Mouse (Mus musculus) thymus, postnatal 14 days (tissue): ENCODE data around the gene Slc27a5.
A peak's percentile ranks its signal among the peaks of the same experiment; 100 is the strongest.

Experiments
- DNase-seq: peaks from one replicate; pipeline ENCODE4 v3.0.0; 2021

The Slc27a5 gene

DNA sequence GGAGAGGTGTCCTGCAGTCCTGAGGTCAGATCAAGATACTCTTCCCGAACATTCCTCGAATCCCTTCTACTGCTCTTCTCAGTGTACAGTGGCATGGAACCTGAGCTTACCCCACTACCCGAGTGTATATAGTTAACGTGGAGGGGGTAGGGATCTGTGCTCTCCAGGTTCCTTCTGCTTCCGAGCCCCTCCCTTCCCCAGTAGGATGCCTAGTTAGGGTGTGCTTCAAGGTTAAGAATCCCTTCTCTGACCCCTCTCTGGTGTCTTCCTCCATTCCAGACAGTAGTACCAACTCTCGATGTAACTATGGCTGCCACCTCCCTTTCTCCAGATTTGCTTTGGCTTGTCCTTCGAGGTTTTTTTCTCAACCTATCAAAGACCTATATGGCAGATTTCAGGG lies 17.7 kb downstream of the Slc27a5 start:
- no peak for DNase-seq

DNA sequence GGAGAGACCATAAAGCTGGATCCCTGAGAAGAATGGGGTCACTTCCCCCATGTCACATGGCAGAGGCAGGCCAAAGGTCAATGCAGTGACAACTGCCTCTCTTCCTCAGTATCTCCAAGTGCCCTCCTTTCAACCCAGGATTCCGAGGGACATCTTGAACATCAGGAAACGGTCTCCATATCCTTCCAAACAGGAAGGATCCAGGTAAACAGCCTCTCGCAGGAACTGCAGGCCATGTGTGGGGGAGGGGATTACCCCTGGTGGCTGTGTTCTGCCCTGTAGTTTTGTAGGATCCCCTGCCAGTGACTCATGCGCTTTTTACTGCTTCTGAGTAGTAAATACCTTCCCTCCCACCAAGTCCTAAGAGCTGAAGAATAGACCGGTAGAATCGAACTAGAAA lies 18.2 kb downstream of the Slc27a5 start:
- DNase-seq = no peak

DNA sequence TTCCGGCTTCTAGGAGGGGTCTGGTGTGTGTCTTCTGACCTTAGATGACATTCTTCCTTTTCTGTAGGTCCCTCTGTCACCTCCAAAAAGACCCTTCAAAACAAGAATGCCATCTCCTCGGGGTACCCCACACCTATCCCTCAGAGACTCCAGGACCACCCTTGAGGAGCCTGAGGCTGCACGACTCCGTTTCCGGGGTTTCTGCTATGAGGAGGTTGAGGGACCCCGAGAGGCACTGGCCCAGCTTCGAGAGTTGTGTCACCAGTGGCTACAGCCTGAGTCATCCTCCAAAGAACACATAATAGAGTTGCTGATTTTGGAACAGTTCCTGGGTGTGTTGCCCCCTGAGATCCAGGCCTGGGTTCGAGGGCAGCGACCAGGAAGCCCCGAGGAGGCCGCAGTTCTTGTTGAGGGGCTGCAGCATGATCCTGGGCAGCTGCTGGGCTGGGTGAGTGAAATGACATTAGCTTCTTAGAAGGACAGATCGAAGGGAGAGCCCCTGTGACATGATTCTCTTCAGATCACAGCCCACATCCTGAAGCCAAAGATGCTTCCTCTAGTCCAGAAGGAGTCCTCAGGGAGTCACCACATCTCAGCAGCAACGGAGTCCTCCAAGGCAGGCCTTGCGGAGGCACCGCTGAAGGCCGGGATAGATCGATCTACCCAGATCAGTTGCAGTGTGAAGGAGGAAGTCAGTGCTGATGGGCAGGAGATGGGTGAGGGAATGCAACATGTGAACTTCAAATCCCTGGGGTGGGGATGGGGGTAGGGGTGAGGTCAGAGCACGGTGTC lies 18.9 kb downstream of the Slc27a5 start:
- peak; percentile 34 for DNase-seq

DNA sequence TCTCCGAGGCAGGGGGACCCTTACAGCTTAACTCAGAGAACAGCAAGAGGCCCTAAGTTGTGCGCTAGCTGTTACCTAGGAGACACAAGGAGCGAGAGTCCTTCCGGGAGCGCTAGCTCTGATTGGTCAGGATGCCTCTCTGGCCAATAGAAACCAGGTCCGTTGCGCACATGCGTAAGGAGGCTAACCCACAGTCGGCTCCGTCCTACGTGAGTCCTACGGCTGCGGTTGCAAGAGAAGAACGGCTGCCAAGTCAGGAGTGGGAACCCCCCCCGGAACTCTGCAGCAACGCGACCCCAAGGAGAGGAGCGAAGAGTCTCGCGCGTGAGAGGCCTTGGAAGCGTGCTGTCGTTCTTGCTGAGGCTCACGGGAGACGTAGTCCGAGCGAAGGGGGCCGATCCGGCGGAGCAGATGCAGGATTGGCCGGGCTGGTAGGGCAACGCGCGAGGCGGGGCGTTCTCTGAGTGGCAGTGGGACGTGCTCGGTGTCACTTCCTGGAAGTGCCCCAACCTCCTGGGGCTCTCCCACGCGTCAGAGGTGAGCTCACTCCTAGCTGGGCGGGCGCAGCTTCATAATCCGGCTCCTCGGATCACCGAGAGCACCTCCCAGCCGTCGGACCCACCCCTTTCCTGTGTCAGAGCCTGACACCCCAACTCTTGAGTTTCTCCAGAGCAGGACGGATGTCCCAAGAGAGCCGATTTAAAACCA lies 20.2 kb downstream of the Slc27a5 start, which contains the start of gene Zfp446:
Gene Zfp446 (plus strand): TSS at position 167 of the 708 bp plus-strand sequence.
- DNase-seq = peak; percentile 98

DNA sequence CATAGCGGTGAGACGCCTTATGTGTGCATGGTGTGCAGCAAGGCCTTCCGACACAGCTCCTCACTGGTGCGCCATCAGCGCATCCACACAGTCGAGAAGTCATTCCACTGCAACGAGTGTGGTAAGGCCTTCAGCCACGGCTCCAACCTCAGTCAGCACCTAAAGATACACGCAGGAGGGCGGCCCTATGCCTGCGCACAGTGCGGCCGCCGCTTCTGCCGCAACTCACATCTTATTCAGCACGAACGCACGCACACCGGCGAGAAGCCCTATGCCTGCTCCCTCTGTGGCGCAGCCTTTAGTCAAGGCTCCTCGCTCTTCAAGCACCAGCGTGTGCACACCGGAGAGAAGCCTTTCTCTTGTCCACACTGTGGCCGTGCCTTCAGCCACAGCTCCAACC lies 27.1 kb downstream of the Slc27a5 start:
- no peak for DNase-seq

DNA sequence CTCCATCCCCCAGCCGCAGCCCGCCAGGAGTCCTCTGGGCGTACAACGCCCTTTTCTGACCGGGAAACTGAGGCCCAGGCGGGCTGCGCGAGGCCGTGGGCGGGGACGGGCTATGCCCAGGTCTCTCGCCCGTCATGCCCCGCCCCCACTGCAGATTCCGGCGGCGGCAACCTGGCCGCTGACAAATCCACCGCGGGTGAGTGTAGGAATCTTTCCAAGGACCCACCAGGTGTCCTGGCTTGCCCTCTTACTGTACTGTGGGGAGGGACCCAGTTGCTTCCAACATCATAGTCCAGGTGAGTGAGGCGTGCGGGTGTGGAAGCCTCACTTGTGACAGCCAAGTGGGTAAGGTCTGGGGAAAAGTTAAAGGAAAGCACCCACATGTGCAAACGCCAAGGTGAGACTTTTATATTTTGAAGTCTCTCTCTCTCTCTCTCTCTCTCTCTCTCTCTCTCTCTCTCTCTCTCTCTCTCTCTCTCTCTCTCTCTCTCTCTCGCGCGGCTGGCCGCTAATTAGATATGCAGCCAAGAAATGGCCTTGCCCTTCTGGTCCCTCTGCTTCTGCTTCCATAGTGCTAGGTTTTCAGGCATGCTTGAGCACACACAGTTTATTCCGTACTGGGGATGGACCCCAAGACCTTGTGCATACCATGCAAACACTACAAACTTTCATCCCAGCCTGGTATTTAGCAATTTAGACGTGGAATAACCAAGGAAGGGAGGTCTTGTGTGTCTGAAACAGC lies 31.7 kb downstream of the Slc27a5 start:
- DNase-seq = peak; percentile 79

DNA sequence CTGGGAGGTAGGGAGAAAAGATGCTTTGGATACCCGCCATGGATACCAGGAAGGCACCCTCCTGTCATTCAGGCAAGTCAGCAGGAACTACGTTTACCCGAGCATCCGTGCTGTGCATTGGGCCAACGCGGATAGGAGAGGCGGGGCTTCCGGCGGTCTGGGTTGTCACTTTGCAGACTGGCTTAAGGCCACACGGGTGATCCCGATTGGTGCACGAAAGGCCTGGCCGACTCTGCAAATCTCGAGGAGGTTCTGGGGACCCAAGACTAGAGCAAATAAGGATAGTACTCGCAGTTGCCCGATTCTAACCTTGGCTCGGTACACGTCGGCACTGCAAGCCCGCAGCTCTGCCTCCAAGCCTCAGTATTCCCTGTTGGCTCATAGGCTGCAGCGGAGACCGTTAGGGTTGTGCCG lies 32.3 kb downstream of the Slc27a5 start, which contains the start of gene Zfp324:
Gene Zfp324 (plus strand): TSS at position 161 of the 414 bp plus-strand sequence.
- DNase-seq = peak; percentile 91

DNA sequence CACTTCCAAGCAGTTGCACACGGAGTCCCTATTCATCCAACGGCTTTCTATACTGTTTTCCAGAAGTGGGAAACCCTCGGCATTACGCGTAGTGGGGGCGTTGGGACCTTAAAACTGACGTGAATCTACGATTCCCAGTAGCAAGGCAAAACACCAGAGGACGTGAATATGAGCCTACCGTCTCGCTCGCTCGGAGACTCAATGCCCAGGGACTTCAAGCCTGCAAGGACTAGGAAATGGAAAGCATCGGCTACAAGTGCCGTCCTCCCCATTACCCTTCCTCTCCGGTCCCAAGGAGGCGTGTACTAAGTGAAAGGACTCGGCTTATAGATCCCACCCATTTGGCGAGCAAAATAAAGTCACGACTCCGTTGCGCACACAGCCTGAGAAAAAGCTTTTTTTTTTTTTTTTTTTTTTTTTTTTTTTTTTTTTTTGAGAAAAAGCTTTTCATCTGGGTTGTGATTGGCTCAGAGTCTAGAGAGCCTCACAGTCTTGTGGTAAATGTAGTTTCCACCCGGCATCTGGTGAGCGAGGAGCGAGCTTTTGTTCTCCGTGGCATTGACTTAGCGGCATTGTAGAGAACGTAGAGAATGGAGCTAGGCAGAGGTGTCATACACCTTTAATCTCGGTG lies 36.4 kb downstream of the Slc27a5 start:
- DNase-seq = peak; percentile 79

DNA sequence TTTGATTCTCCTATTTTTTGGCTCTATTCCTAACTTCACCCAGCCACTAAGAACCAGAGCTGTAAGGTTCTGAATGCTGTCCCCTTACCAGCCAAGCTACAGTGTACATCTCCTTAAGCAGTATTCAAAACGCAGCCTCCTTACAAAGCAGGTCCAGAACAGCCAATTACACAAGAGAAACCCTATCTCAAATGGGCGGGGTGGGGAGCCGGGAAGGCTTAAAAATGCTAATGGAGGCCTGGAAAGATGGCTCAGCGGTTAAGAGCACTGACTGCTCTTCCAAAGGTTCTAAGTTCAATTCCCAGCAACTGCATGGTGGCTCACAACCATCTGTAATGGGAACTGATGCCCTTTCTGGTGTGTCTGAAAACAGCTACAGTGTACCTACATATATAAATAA lies 38.3 kb downstream of the Slc27a5 start:
- no peak for DNase-seq

DNA sequence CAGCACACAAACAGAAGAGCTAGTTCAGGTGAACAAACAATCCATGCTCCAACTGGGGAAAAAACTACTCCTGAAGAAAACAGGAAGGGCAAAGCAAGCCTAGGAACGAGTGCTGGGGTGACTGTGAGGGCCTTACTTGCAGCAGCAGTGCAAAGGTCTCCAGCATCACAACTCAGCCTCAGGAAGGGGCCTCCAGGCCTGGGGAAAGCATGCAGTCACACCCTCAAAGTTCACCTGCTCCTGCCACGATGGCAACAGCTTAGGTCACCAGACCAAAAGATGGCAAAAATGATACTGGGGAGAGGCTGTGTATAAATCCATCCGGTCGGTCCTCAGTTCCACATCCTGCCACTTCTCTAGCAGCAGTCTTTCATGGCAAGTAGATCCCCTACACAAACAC lies 39.0 kb downstream of the Slc27a5 start:
- no peak for DNase-seq

DNA sequence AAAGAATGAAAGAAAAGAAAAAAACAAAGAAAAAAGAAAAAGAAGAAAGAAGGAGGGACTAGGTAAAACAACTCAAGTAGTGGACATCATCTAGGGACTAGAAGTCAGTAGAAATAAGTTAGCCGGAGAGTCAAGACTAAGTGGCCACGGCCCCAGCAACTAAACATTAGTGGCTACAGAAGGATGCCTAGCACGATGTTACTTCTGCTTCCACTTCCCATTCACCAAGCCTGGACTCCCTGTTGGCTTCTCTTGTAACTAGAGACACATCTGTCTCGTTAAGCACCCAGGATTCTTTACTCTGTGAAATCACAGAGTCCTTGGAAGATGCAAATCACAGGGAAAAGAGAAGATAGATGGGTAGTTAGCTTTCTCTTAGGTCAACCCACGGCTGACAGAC lies 40.5 kb downstream of the Slc27a5 start:
- no peak for DNase-seq

DNA sequence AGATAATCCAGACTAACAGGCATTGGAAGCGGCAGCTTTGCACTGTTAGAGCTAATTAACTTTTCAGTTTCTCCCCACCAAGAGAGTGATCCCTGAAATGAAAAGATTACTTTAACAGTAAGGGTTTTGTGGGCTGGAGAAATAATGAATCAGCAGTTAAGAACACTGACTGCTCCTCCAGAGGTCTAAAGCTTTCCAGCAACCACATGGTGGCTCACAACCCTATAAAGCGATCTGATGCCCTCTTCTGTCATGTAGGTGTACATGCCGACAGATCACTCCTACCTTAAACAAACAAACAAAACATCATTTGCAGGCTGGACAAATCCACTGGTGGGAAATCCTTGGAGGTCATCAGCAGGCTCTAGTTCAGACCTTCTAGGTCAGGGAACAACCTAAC lies 43.1 kb downstream of the Slc27a5 start:
- DNase-seq = no peak

DNA sequence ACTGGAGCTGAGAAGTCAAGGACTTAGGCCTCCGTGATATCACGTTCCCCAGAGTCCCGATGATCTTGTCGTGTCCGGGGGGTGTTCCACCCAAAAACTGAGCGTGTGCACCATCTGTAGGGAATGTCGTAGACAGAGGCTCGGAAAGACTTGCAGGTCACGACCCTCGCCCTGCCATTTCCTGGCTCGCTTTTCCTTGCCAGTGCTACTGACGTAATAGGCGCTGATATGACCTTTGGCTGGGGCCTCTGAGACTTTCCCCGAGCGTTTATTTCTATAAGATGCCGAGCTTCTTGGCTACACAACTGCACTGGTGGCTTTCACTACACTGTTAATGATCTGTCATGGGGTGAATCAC lies 48.1 kb downstream of the Slc27a5 start:
- DNase-seq = no peak

DNA sequence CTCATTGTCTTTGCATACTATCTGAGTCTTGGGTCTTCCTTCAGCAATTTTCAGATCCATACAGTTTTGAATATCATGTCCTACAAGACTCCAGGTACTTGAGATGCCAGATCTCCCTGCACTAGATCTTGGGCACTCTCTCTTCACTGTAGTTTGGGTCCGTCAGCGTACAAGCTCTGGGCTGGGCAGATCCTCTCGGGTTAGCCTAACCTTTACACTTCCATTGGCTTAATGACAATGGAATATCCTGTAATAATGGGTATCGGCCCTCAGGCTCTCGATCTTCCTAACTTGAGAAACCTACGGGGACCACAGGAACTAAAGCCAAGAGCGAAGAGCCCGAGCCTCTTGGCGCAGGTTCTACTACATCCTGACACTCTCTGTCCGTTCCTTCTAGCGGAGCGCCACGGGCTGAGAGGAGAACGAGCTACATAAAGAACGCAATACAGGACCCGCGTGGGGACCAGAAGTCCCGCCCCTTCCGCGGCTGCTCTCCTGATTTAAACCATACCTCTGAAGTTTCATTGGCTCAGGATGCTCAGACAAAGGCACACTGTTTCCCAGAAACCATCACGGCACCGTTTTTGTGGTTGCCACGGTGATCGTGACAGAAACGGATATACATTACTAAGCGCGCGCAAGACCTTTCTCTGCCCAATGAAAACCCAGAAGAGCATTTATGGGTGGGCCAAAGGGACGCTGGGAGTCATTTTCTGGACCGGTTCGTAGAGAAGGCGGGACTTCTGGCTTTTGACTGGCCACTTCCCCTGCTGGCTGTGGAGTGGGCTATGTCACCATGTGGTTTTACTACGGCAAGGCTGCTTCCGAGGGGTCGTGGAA lies 48.7 kb downstream of the Slc27a5 start:
- peak; percentile 93 for DNase-seq

DNA sequence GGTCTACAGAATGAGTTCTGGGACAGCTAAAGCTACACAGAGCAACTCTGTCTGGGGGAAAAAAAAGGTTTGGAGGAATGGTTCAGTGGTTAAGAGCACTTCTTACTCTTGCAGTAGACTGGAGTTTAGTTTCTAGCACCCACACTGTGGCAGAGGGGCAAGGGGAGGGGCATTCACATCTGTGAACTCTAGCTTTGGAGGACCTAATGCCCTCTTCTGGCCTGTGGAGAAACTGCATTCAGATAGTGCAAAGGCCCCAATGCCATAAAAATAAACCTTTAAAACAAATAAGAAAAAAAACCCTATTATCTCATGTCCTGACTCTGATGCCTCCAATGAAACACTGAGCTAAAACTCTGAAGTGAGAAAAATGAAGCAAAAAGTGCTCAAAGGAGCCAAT lies 54.5 kb downstream of the Slc27a5 start:
- peak; percentile 66 for DNase-seq

DNA sequence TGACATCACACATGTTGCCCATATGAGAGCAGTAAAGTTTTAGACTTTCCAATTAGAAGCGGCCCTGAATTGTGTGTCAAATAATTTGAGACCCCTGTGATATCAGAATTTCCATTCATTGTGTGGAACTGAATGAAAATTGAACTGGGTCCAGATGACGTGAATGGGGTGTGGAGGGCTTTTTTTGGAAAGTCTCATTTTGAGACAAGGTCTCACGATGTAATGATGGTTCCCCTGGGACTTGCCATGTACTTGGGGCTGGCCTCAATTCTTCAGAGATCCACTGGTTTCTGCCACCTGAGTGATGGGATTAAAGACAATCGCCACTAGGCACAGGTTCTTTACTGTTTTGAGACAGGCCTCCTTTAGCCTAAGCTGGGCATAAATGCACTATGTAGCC lies 57.4 kb downstream of the Slc27a5 start:
- no peak for DNase-seq
